Mouse (Mus musculus) neutrophil, adult 65 days (primary cell): ENCODE measurements around the gene Epc2. TPM values are rescaled to one million over a fixed set of nuclear protein-coding genes. Genes with fewer than 3 reads are reported as not detected.

ENCODE experiments used
- total RNA-seq: library from RNA; stranded (reverse); gene quantifications from 2 replicates; pipeline ENCODE4 v1.2.4, GENCODE M21; 2023

Epc2 gene
- total RNA-seq: 37.2 and 42.9 TPM in 2 replicates

DNA sequence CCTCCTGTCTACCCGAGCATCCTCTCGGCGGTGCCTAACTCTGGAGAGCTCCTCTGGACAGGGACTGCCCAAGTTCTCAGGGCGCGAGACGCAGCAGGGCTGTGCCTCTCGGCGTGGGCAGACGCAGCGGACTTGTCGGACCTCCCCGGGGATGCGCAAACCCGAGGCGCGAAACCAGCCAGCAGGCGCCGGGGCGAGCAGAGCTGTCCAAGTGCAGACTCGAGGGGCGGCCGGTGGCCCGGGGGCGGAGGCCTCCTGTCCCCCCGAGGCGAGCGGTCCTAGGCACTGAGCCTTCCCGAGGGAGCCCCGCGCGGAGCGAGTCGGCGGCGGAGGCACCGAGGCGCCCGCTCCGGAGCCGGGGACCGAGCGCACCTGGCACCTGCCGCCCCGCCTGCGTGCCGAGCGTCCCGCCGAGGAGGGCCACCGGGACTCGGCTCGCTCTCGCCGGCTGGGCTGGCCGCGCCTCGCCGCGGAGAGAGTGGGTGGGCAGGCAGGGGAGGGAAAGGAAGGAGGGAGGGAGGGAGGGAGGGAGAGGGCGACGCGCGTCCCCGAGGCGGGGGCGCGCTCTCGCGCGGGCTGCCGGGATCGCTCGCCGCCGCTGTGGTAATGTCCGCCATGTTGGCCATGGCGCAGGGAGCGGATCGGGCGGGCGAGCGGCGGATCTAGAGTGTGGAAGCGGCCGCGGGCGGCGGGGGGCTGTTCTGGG is at the start of gene Epc2:
TSS of gene Epc2 (plus strand) at position 556 of the 706 bp plus-strand sequence.

Other genes starting within 250 kb of the Epc2 start
- 0.09 TPM in 1 of 2 replicates, not detected in the other for gene Kif5c, start 167.8 kb downstream of the Epc2 start, total RNA-seq